Mouse (Mus musculus): Measurements from ENCODE around the gene Tmtc4.

Gene Tmtc4

GRCm38 (mm10) chr14:122983226-122984215 is at the start of gene Tmtc4:
Gene Tmtc4 (minus strand): TSS chr14:122984035.
- DNase-seq: peak; percentile 96 to 98

GRCm38 (mm10) chr14:123032435-123032834 is 48.6 kb upstream of the Tmtc4 start:
- no peak for DNase-seq

DNA sequence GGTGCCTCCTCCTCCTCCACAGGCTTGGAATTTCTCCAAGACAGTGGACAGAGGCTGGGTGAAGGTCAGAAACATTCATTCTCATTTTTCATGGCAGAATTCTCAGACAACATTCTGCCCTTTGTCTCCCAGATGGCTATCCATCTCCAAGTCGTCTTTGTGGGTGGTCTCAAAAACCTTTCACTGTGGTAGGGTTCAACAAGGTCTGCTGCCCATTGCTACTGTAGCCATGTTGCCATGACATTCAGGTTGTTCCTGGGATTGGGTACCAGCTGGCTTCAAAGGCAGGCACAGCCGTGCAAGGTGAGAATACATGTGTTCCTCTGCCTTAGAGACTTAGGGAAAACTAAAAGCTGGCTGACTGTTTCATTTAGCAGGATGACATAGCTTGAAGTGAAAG is 44.0 kb upstream of the Tmtc4 start:
- peak; percentile 12 to 15 for DNase-seq

- no peak for DNase-seq
Observed at GRCm38 (mm10) chr14:123022981-123023380, 39.1 kb upstream of the Tmtc4 start.

DNA sequence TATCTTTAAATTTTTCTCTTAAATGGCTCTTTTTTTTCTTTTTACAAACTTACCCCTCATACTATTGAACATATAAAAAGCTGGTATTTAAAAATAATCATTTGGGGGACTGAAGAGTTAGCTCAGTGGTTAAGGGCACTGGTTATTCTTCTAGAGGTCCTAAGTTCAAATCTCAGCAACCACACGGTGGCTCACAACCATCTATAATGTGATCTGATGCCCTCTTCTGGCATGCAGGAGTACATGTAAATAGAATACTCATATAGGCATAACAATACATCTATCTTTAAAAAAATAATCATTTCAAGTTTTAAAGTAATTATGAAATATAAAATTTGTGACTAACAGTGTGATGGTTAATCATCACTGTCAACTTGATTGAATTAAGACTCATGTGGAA is 32.5 kb upstream of the Tmtc4 start:
- DNase-seq: no peak

DNA sequence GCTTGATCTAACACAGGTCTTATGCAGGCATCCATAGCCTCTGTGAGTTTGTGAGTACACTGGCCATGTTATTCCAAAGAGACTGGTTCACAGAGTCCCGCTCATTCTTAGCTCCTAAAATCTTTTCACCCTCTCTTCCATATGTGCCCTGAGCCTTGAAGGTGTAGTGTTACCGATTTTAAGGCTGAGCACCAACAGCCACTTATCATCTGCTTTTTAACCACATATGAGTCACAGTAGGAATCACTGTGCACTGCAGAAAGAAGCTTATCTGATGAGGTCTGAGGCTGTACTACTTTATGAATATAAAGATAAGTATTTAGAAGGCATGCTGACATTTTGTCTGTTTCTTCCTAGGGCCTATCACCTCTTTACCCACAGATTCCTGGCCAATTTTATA is 31.9 kb upstream of the Tmtc4 start:
- no peak for DNase-seq

DNA sequence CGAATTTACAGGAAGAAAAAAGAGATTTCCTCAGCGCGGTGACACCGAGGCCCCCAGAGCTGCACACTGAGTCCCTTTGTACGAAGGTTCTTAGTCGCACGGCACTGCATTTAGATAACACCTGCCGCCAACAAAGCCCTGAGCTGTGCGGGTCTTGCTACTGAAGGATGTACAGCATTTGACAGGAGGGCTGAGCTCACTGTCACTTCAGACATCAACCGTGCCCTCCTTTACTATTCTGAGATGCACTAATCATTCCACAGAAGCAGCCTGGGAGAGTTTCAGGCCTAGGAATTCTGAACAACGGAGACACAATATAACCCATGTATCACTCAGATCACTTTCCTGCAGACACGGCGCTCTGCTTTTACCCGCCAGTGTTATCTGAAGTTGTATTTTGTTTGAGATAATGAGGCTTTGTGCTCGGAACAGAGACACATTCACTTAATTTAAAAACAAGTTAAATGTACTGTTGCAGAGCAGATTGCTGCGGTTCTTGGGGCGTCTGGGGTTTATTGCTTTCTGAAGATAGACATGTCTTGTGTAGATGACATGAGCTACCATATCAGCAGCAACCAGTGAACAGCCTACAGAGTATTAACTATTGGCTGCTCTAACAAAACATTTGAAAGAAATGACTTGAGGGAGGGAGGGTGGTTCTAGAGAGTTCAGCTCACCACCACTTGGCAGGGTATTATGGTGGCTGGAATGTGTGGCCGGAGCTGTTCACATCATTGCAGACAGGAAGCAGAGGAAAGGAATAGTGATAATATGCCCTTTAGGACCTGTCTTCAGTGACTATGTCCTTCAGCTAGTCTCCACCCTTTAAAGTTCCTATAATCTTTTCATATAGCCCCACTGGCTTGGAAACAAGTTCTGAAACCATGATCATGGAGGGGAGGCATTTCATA is 25.5 kb upstream of the Tmtc4 start:
- no peak for DNase-seq

GRCm38 (mm10) chr14:123008672-123009071 is 24.8 kb upstream of the Tmtc4 start:
- DNase-seq: no peak

DNA sequence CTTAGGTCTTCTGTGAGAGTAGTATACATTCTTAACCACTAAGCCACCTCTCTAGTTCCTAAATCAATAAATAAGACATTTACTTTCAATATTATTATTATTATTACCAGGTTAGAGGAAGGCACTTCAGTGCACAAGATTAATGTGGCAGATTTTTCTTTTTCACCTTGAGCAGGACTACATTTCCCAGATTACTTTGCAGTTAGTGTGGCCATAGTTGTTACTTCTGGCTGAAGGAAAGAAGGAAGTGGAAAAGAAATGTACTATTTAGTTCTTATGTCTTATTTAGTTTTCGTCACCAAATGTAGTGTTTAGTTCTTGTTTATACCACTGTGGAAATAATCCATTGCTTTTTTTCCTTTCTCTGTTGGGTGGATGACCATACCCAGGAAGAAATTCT is 19.9 kb upstream of the Tmtc4 start:
- no peak for DNase-seq

GRCm38 (mm10) chr14:123001391-123001790 is 17.6 kb upstream of the Tmtc4 start:
- no peak for DNase-seq

DNA sequence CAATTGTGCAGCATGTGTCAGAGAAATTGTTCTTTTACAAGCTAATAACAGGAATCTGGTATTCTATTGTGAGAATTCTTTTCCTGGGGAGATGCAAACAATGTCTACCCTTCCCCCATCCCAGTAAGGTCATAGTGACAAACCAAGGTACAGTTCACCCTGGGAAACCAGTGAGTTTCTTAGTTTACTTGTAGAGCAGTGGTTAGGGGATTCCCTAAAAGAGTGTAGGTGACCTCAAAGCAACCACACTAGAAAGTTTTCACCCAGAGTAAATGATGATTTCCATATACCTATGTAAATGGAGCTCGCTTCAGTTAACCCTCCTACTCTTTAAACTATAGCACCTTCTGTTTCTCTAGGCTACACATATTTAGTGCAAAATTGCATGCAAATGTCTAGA is 13.6 kb upstream of the Tmtc4 start:
- DNase-seq: no peak

GRCm38 (mm10) chr14:122993935-122994334 is 10.1 kb upstream of the Tmtc4 start:
- DNase-seq: no peak

DNA sequence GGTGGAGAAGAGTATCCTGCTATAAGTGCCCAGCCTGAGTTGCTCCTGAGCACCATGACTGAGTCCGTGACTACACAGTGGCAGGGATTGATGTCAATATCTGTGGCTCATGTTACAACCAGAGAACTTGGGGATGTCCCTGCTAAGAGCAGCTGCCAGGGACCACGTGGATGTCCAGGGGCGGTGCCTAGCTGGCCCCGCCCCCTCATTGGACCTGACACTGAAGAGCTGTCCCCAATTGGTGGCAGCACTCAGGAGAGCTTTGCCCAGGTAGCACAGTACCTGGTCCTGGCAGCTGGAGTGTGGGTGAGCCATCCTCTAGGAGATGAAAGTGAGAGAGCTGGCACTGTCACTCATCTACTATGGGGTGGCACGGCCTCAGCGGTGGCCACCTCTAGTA is 9.1 kb upstream of the Tmtc4 start:
- no peak for DNase-seq

DNA sequence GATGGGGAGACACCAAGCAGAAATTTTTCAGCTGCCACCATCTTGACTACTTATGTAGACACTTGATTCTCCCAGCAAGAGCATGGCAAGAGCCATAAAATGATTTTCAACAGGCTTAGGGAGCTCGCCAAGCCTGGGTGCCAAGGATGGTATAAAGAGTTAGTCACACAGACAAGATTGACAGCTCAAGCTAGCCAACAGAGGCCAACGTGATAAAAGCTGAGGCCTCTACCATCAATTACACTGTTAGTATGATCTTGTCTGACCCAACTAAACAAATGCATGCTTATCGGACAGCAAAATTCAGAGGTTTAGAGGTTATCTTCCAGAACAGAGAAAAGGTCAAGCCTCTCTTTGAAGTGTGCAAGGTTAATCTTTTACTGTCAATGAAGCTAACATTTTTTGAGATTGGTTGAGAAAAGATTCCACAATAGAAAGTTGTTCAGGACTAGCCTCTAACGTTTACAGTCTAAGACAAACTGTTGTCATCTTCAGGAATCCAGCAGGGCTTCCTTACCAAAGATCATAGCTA is 6.8 kb upstream of the Tmtc4 start:
- DNase-seq: no peak

- DNase-seq: no peak
Observed at GRCm38 (mm10) chr14:122986404-122986803, 2.6 kb upstream of the Tmtc4 start.

- DNase-seq: peak; percentile 97 to 98
Observed at GRCm38 (mm10) chr14:122982571-122983225, 1.1 kb downstream of the Tmtc4 start.

- peak; percentile 26 to 40 for DNase-seq
Observed at GRCm38 (mm10) chr14:122981831-122982485, 1.9 kb downstream of the Tmtc4 start.

- no peak for DNase-seq
Observed at GRCm38 (mm10) chr14:122978871-122979270, 5.0 kb downstream of the Tmtc4 start.

GRCm38 (mm10) chr14:122977797-122978140 is 6.1 kb downstream of the Tmtc4 start:
- DNase-seq: no peak

DNA sequence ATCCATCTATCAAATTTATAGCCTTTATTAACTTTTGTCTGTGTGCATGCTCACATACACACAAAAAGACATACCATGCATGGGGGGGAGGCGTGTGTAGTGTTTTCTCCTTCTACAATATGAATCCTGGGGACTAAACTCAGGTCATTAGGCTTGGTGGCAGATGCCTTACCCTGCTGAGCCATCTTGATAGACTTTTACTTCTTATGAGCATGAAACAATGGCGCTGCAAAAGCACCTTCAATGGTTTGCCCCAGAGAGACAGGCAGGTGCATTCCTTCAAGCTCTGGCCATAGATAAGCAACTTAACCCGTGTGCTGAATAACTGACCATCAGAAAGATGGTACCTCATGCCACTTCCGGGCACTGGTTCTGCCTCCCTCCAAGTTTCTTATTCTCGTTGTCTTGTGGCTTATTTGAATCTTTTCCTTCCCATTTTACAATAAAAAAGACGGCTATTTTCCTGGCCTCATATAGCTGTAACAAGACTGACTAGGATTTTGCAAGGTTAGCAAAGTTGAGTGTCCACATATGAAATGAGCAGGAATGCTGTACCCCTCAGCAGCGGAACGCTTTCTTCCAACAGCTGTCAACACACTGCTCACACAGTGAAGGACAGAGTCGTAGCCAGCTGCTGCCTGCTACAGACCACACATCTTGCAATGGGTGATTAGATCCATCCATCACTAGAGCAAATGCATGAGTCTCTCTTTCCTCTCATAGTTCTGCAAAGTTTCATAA is 6.6 kb downstream of the Tmtc4 start:
- DNase-seq: no peak

- DNase-seq: no peak
Observed at GRCm38 (mm10) chr14:122974854-122975570, 8.8 kb downstream of the Tmtc4 start.

Measured in cerebellum, postnatal 10 days (tissue).